Mouse (Mus musculus) 3T3-L1 (cell line): ENCODE measurements around the gene Marveld2.

ENCODE experiments used
- DNase-seq: peaks from one replicate; pipeline ENCODE4 v3.0.0-alpha.2; 2015; ENCODE audit warnings: low read depth, low spot score

Gene Marveld2

GRCm38 (mm10) chr13:100600317-100600716, 16.5 kb downstream of the Marveld2 start:
- no peak for DNase-seq

- no peak for DNase-seq
These were observed 19.5 kb downstream of the Marveld2 start for GRCm38 (mm10) chr13:100597284-100597683.

GRCm38 (mm10) chr13:100595552-100595885, 21.3 kb downstream of the Marveld2 start:
- DNase-seq: no peak

GRCm38 (mm10) chr13:100594838-100595551, 21.8 kb downstream of the Marveld2 start:
- no peak for DNase-seq

- no peak for DNase-seq
These were observed 22.6 kb downstream of the Marveld2 start for GRCm38 (mm10) chr13:100594041-100594792.

GRCm38 (mm10) chr13:100588646-100589045, 28.1 kb downstream of the Marveld2 start:
- no peak for DNase-seq

GRCm38 (mm10) chr13:100582144-100582543, 34.6 kb downstream of the Marveld2 start:
- peak; percentile 18 for DNase-seq

- peak; percentile 51 for DNase-seq
These were observed 35.1 kb downstream of the Marveld2 start for GRCm38 (mm10) chr13:100581701-100582100.

GRCm38 (mm10) chr13:100579951-100580350, 36.8 kb downstream of the Marveld2 start:
- no peak for DNase-seq

GRCm38 (mm10) chr13:100579220-100579619, 37.6 kb downstream of the Marveld2 start:
- DNase-seq: no peak

GRCm38 (mm10) chr13:100575950-100576349, 40.8 kb downstream of the Marveld2 start:
- no peak for DNase-seq

- no peak for DNase-seq
These were observed 46.1 kb downstream of the Marveld2 start for GRCm38 (mm10) chr13:100570713-100571112.

GRCm38 (mm10) chr13:100568359-100568758, 48.4 kb downstream of the Marveld2 start:
- DNase-seq: no peak

GRCm38 (mm10) chr13:100559449-100559848, 57.3 kb downstream of the Marveld2 start:
- DNase-seq: no peak

- no peak for DNase-seq
These were observed 59.8 kb downstream of the Marveld2 start for GRCm38 (mm10) chr13:100557011-100557410.

- DNase-seq: no peak
These were observed 63.7 kb downstream of the Marveld2 start for GRCm38 (mm10) chr13:100553042-100553437.

GRCm38 (mm10) chr13:100552369-100553041, 64.3 kb downstream of the Marveld2 start, which contains the start of gene Ocln:
Gene Ocln, minus strand, starts transcription at chr13:100552718.
- no peak for DNase-seq

- DNase-seq: no peak
These were observed 64.8 kb downstream of the Marveld2 start for GRCm38 (mm10) chr13:100552009-100552368.

- no peak for DNase-seq
These were observed 65.3 kb downstream of the Marveld2 start for GRCm38 (mm10) chr13:100551371-100552008.

GRCm38 (mm10) chr13:100547269-100547668, 69.5 kb downstream of the Marveld2 start:
- no peak for DNase-seq
